Mouse (Mus musculus) embryonic facial prominence, embryonic 10.5 days (tissue): ENCODE results near the gene Rad17. TPM values are rescaled to one million over a fixed set of nuclear protein-coding genes. Genes with fewer than 3 reads are reported as not detected.

Experiments
- DNase-seq: peaks from one replicate; pipeline ENCODE4 v3.0.0-alpha.2; 2017; ENCODE audit warnings: low spot score
- H3K27ac ChIP-seq: fragments of 300-500 bp; sonication (generic); replicated peaks from 2 replicates; pipeline ENCODE4 v1.5.1; 2016; ENCODE audit warnings: mild to moderate bottlenecking
- H3K27me3 ChIP-seq: fragments of 300-500 bp; sonication (generic); replicated peaks from 2 replicates; pipeline ENCODE4 v1.6.1; 2016; ENCODE audit warnings: low read depth, mild to moderate bottlenecking; ENCODE audit not compliant: poor library complexity, severe bottlenecking
- H3K36me3 ChIP-seq: fragments of 300-500 bp; sonication (generic); replicated peaks from 2 replicates; pipeline ENCODE4 v1.6.1; 2016; ENCODE audit warnings: mild to moderate bottlenecking, moderate library complexity
- H3K4me1 ChIP-seq: fragments of 300-500 bp; sonication (generic); 2 replicates; pipeline ENCODE4 v1.6.1; 2016
- H3K4me3 ChIP-seq: fragments of 300-500 bp; sonication (generic); 2 replicates; pipeline ENCODE4 v1.5.1; 2016; ENCODE audit warnings: mild to moderate bottlenecking, moderate library complexity
- H3K9me3 ChIP-seq: fragments of 300-500 bp; sonication (generic); 2 replicates; pipeline ENCODE4 v1.6.1; 2016; ENCODE audit warnings: mild to moderate bottlenecking
- WGBS: fragments of 180-500 bp; shearing (Covaris S2); methylation state at CpG from one replicate; pipeline ENCODE4 v1.1.7; 2016; 5-methylcytosine and 5-hydroxymethylcytosine counted together
- polyA plus RNA-seq: library from polyadenylated mRNA; unstranded; fragments of >200 nt; fragmentation: Nextera tagmentation; extraction: Ambion mirVana; gene quantifications from 2 replicates; pipeline ENCODE4 v1.2.1, GENCODE M21; 2016

The Rad17 gene
- polyA plus RNA-seq, 1 experiment from 2014 or later: 23.4 TPM

GRCm38 (mm10) chr13:100658091-100658490 is 7.2 kb upstream of the Rad17 start:
- DNase-seq: no peak
- H3K4me1 ChIP-seq: no peaks in the 10 kb centered on the region
- 90% methylated on average over 5 of the region's 5 CpGs for WGBS

GRCm38 (mm10) chr13:100651439-100652186 is 762 bp upstream of the Rad17 start, which contains the start of gene Taf9:
Taf9 (plus strand) TSS chr13:100651579.
- WGBS: under 1% methylated on average over 62 of the region's 63 CpGs
- no peak for DNase-seq
- Histone ChIP-seq H3K27me3 (no peaks in the 10 kb centered on the region), H3K36me3 (peaks cover 40% of the 10 kb centered on the region), H3K27ac (peak within 1 kb of the TSS; percentile 100), H3K9me3 (no peaks in the 10 kb centered on the region), H3K4me1 (peaks cover 13% of the 10 kb centered on the region), H3K4me3 (peak within 1 kb of the TSS; percentile 97)

More at GRCm38 (mm10) chr13:100658091-100658490, 7.2 kb upstream of the Rad17 start:
- Histone ChIP-seq H3K36me3 (peaks cover 57% of the 10 kb centered on the region), H3K27ac (no peak overlapping the region), H3K27me3 (no peaks in the 10 kb centered on the region), H3K4me3 (no peak overlapping the region), H3K9me3 (no peaks in the 10 kb centered on the region)

DNA sequence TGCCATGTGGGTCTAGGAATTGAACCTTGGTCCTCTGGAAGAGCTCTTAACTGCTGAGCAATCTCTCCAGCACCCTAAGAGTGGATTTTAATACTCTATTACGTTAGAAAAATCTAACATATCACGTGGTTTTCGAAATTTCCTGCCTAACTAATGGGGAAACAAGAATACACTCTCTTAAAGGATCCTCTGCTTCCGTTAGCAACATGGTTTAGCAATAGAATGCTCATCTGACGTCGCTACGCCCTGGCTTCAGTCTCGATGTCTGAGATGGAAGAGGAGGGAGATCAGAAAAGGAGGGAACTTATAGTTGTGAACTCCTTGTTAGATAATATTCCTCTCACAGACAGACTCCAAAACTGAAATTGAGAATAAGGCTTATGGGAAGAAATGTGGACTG is 2.6 kb downstream of the Rad17 start:
- no peak overlapping the region for H3K27ac ChIP-seq

GRCm38 (mm10) chr13:100642471-100643209 is 8.2 kb downstream of the Rad17 start:
- Histone ChIP-seq H3K9me3 (no peaks in the 10 kb centered on the region), H3K4me3 (no peak overlapping the region), H3K27ac (no peak overlapping the region), H3K27me3 (no peaks in the 10 kb centered on the region), H3K36me3 (peaks cover 94% of the 10 kb centered on the region), H3K4me1 (no peaks in the 10 kb centered on the region)
- DNase-seq: no peak
- WGBS: 90% methylated on average over 4 of the region's 4 CpGs

More for the DNA sequence above, 2.6 kb downstream of the Rad17 start:
- H3K27me3 ChIP-seq: no peaks in the 10 kb centered on the region
- no peaks in the 10 kb centered on the region for H3K9me3 ChIP-seq
- 95% methylated on average over 8 of the region's 8 CpGs for WGBS
- H3K4me3 ChIP-seq: no peak overlapping the region
- H3K36me3 ChIP-seq: peaks cover 46% of the 10 kb centered on the region
- no peak for DNase-seq
- H3K4me1 ChIP-seq: peaks cover 13% of the 10 kb centered on the region

- WGBS: 97% methylated on average over 3 of the region's 3 CpGs
- H3K4me3 ChIP-seq: no peak overlapping the region
These were observed 16.7 kb downstream of the Rad17 start for GRCm38 (mm10) chr13:100634106-100634691.

GRCm38 (mm10) chr13:100622241-100622640 is 28.6 kb downstream of the Rad17 start:
- no peak overlapping the region for H3K27ac ChIP-seq
- peaks cover 7% of the 10 kb centered on the region for H3K27me3 ChIP-seq
- peaks cover 93% of the 10 kb centered on the region for H3K36me3 ChIP-seq
- 90% methylated on average over 4 of the region's 4 CpGs for WGBS
- no peaks in the 10 kb centered on the region for H3K4me1 ChIP-seq
- no peak for DNase-seq
- H3K9me3 ChIP-seq: no peaks in the 10 kb centered on the region
- H3K4me3 ChIP-seq: no peak overlapping the region

More at GRCm38 (mm10) chr13:100634106-100634691, 16.7 kb downstream of the Rad17 start:
- Histone ChIP-seq H3K27ac (no peak overlapping the region), H3K36me3 (peaks cover 98% of the 10 kb centered on the region), H3K27me3 (no peaks in the 10 kb centered on the region), H3K4me1 (no peaks in the 10 kb centered on the region), H3K9me3 (no peaks in the 10 kb centered on the region)
- DNase-seq: no peak

DNA sequence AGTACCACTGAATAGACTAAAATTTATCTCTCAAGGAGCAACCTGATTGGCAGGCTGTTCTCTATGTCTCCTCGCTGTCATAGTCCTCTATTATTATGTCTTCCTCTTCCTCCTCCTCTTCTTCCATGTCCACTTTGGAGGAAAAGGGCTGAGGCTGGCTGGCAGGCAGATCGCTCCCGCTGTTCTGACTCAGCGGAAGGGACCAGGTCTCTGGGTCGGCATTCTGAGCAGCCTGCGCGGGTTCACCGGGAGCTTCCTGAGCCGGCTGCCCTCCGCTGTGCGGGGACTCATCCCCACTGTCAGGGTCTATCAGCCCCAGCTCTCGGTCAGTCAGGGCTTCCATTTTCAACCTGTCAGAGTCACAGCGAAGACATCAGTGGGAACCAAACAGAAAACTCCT is 33.3 kb downstream of the Rad17 start:
- H3K36me3 ChIP-seq: peaks cover 51% of the 10 kb centered on the region
- DNase-seq: no peak
- peaks cover 8% of the 10 kb centered on the region for H3K4me1 ChIP-seq
- no peak overlapping the region for H3K27ac ChIP-seq
- WGBS: 84% methylated on average over 13 of the region's 13 CpGs
- H3K27me3 ChIP-seq: peaks cover 27% of the 10 kb centered on the region
- H3K4me3 ChIP-seq: no peak overlapping the region
- no peaks in the 10 kb centered on the region for H3K9me3 ChIP-seq

- H3K4me1 ChIP-seq: peaks cover 8% of the 10 kb centered on the region
- WGBS: 2% methylated on average over 77 of the region's 77 CpGs
- H3K27ac ChIP-seq: peak within 1 kb of the TSS; percentile 69
- H3K27me3 ChIP-seq: peaks cover 27% of the 10 kb centered on the region
- peak within 1 kb of the TSS; percentile 75 for H3K4me3 ChIP-seq
- H3K9me3 ChIP-seq: no peaks in the 10 kb centered on the region
- peaks cover 44% of the 10 kb centered on the region for H3K36me3 ChIP-seq
- peak; percentile 61 for DNase-seq
These were observed 34.4 kb downstream of the Rad17 start, which contains the start of gene Marveld2 for GRCm38 (mm10) chr13:100616181-100617087. Marveld2 (minus strand) TSS chr13:100616971.

- H3K27me3 ChIP-seq: peaks cover 26% of the 10 kb centered on the region
- H3K27ac ChIP-seq: no peak overlapping the region
- peaks cover 13% of the 10 kb centered on the region for H3K36me3 ChIP-seq
- DNase-seq: no peak
- H3K4me3 ChIP-seq: no peak overlapping the region
- WGBS: 55% methylated on average over 2 of the region's 2 CpGs
- H3K9me3 ChIP-seq: no peaks in the 10 kb centered on the region
- H3K4me1 ChIP-seq: peaks cover 8% of the 10 kb centered on the region
These were observed 37.9 kb downstream of the Rad17 start for GRCm38 (mm10) chr13:100612903-100613302.

DNA sequence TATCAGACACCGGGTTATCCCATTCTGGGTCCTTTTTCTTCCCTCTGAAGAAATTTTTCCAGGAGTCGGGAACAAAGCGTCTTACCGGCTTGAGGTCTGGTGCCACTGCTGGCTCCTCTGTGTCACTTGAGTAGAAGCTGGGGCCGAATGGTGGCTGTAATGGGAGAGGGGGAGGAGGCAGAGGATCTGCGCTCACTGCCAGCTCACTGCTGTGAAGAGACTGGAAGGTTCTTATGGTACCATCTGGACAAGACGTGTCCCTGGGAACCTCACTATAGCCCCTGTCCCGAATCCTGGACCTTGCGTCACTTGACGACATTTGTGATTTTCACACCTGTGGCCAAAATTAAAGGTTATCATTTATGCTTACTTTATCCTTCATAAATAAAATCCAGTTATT is 38.6 kb downstream of the Rad17 start:
- no peak for DNase-seq
- no peak overlapping the region for H3K4me3 ChIP-seq
- H3K9me3 ChIP-seq: no peaks in the 10 kb centered on the region
- no peak overlapping the region for H3K27ac ChIP-seq
- 94% methylated on average over 10 of the region's 10 CpGs for WGBS
- peaks cover 20% of the 10 kb centered on the region for H3K27me3 ChIP-seq
- H3K36me3 ChIP-seq: peaks cover 6% of the 10 kb centered on the region
- peaks cover 8% of the 10 kb centered on the region for H3K4me1 ChIP-seq

GRCm38 (mm10) chr13:100611266-100611665 is 39.6 kb downstream of the Rad17 start:
- 93% methylated on average over 13 of the region's 13 CpGs for WGBS
- H3K9me3 ChIP-seq: no peaks in the 10 kb centered on the region
- no peak overlapping the region for H3K27ac ChIP-seq
- peaks cover 10% of the 10 kb centered on the region for H3K27me3 ChIP-seq
- H3K4me3 ChIP-seq: no peak overlapping the region
- peaks cover 1% of the 10 kb centered on the region for H3K4me1 ChIP-seq
- no peak for DNase-seq
- H3K36me3 ChIP-seq: peaks cover 5% of the 10 kb centered on the region; the same call in 1 of the 2 replicates

- Histone ChIP-seq H3K4me1 (no peaks in the 10 kb centered on the region), H3K9me3 (no peaks in the 10 kb centered on the region), H3K27ac (no peak overlapping the region), H3K27me3 (no peaks in the 10 kb centered on the region), H3K4me3 (no peak overlapping the region), H3K36me3 (peaks cover 5% of the 10 kb centered on the region; the same call in 1 of the 2 replicates)
- WGBS: 84% methylated on average over 8 of the region's 8 CpGs
- no peak for DNase-seq
These were observed 43.1 kb downstream of the Rad17 start for GRCm38 (mm10) chr13:100607756-100608155.
